ENCODE assay signal across 15 mouse cellular contexts in the genomic region with DNA sequence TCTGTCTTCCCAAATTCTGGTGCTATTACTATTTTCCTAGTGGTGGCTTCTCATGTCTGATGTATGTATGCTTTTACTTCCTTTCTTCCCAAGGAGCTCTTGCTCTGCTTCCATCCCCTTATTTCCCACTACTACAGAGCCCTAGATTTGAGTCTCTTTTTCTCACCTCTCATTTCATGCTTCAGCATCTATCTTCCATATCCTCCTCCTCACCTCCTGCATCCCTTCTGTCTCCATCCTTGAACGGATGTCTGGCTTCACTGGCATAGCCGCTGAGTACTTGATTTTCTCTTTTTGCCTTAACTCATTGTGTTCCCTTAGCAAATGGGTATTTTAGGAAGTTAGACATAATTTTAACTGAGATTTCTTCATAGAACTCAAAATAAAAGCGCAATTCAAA.
"Had no signal": no experiment of that assay in that cellular context is flagged by ENCODE, and none has a peak within 500 bp of the region (broad histone marks: within the 10 kb centered on the region; RNA-seq: fewer than 3 reads in every experiment).

No protein-coding gene starts in this region.

- H3K9ac ChIP-seq: kidney, embryonic 15.5 days; liver, embryonic 13.5 days had no signal

- H3K36me3 ChIP-seq: kidney, embryonic 15.5 days; liver, embryonic 13.5 days had no signal

- H3K27ac ChIP-seq: kidney, embryonic 15.5 days; liver, embryonic 13.5 days; stomach, postnatal 0 days had no signal

- H3K27me3 ChIP-seq: kidney, embryonic 15.5 days; liver, embryonic 13.5 days had no signal

- DNase-seq: kidney, adult 11 months; kidney, adult 8-10 months; kidney, postnatal 10 days; kidney, postnatal 36 days; layer of hippocampus, postnatal 36 days; liver, embryonic 13.5 days; lung, adult 2 months; lung, postnatal 14 days; lung, postnatal 4 days; midbrain, embryonic 14.5 days; right cerebral cortex, postnatal 4 days; thymus, adult 18-20 months; thymus, postnatal 36 days had no signal

- H3K4me3 ChIP-seq: kidney, embryonic 15.5 days; liver, embryonic 13.5 days had no signal

- H3K4me1 ChIP-seq: kidney, embryonic 15.5 days had no signal
